Mouse (Mus musculus) midbrain, embryonic 12.5 days (tissue): ENCODE results near the gene Usp39. TPM values are rescaled to one million over a fixed set of nuclear protein-coding genes. Genes with fewer than 3 reads are reported as not detected.
A peak's percentile ranks its signal among the peaks of the same experiment; 100 is the strongest.

Experiments
- ATAC-seq: fragments of 200-750 bp; cut with Nextera tagmentation; 2 replicates; pipeline ENCODE4 v1.8.0; 2017; ENCODE audit warnings: low read depth, moderate TSS enrichment, moderate library complexity; ENCODE audit not compliant: low FRiP score
- H3K27ac ChIP-seq: fragments of 300-500 bp; sonication (generic); replicated peaks from 2 replicates; pipeline ENCODE4 v1.5.1; 2016; ENCODE audit warnings: mild to moderate bottlenecking
- H3K27me3 ChIP-seq: fragments of 300-500 bp; sonication (generic); 2 replicates; pipeline ENCODE4 v1.6.1; 2016; ENCODE audit warnings: mild to moderate bottlenecking
- H3K36me3 ChIP-seq: fragments of 300-500 bp; sonication (generic); 2 replicates; pipeline ENCODE4 v1.6.1; 2016
- H3K4me1 ChIP-seq: fragments of 300-500 bp; sonication (generic); 2 replicates; pipeline ENCODE4 v1.6.1; 2016
- H3K4me2 ChIP-seq: fragments of 300-500 bp; sonication (generic); replicated peaks from 2 replicates; pipeline ENCODE4 v1.6.1; 2016; ENCODE audit warnings: mild to moderate bottlenecking, moderate library complexity
- H3K4me3 ChIP-seq: fragments of 300-500 bp; sonication (generic); 2 replicates; pipeline ENCODE4 v1.5.1; 2016; ENCODE audit warnings: mild to moderate bottlenecking
- H3K9ac ChIP-seq: fragments of 300-500 bp; sonication (generic); replicated peaks from 2 replicates; pipeline ENCODE4 v1.6.1; 2016; ENCODE audit warnings: mild to moderate bottlenecking, moderate library complexity
- H3K9me3 ChIP-seq: fragments of 300-500 bp; sonication (generic); 2 replicates; pipeline ENCODE4 v1.6.1; 2016; ENCODE audit warnings: mild to moderate bottlenecking
- WGBS: fragments of 180-500 bp; shearing (Covaris S2); methylation state at CpG from one replicate; pipeline ENCODE4 v1.1.7; 2016; 5-methylcytosine and 5-hydroxymethylcytosine counted together
- polyA plus RNA-seq: library from polyadenylated mRNA; unstranded; fragments of >200 nt; fragmentation: Nextera tagmentation; extraction: Ambion mirVana; gene quantifications from 2 replicates; pipeline ENCODE4 v1.2.1, GENCODE M21; 2016

The Usp39 gene
- 68.9 and 72.4 TPM in 2 replicates for polyA plus RNA-seq

- peak within 1 kb of the TSS; percentile 97 for H3K4me2 ChIP-seq
- peak within 1 kb of the TSS; percentile 79 for H3K4me3 ChIP-seq
- no peaks in the 10 kb centered on the region for H3K27me3 ChIP-seq
- peak within 1 kb of the TSS; percentile 64 for H3K27ac ChIP-seq
- no peaks in the 10 kb centered on the region for H3K9me3 ChIP-seq
- peaks cover 35% of the 10 kb centered on the region for H3K4me1 ChIP-seq
- peaks cover 22% of the 10 kb centered on the region for H3K36me3 ChIP-seq
- peak within 1 kb of the TSS; percentile 85 for H3K9ac ChIP-seq
- under 1% methylated on average over 30 of the region's 30 CpGs for WGBS
- ATAC-seq = peak; percentile 72
These were observed at the start of gene Usp39 for GRCm38 (mm10) chr6:72345074-72345567. Gene Usp39, minus strand, starts transcription at chr6:72345184.

GRCm38 (mm10) chr6:72392341-72392740, 47.4 kb upstream of the Usp39 start:
- Histone ChIP-seq H3K27ac (no peak overlapping the region), H3K4me2 (no peak overlapping the region), H3K4me1 (peaks cover 15% of the 10 kb centered on the region), H3K9me3 (no peaks in the 10 kb centered on the region), H3K9ac (no peak overlapping the region), H3K27me3 (peaks cover 27% of the 10 kb centered on the region), H3K36me3 (no peaks in the 10 kb centered on the region), H3K4me3 (no peak overlapping the region)
- no peak for ATAC-seq
- WGBS = 84% methylated on average over 5 of the region's 5 CpGs

- peak; percentile 30; the same call in 1 of the 2 replicates for ATAC-seq
- no peak overlapping the region for H3K9ac ChIP-seq
- WGBS = 10% methylated on average over 12 of the region's 12 CpGs
These were observed 46.0 kb upstream of the Usp39 start for GRCm38 (mm10) chr6:72390795-72391521.

GRCm38 (mm10) chr6:72389941-72390771, 45.2 kb upstream of the Usp39 start, which contains the start of gene Vamp8:
Gene Vamp8, minus strand, starts transcription at chr6:72390703.
- H3K4me1 ChIP-seq = peaks cover 15% of the 10 kb centered on the region
- peaks cover 27% of the 10 kb centered on the region for H3K27me3 ChIP-seq
- WGBS = 1% methylated on average over 33 of the region's 33 CpGs
- peak within 1 kb of the TSS; percentile 41 for H3K4me3 ChIP-seq
- peak within 1 kb of the TSS; percentile 62 for H3K4me2 ChIP-seq
- H3K9ac ChIP-seq = peak within 1 kb of the TSS; percentile 56
- no peaks in the 10 kb centered on the region for H3K9me3 ChIP-seq
- no peak within 1 kb of the TSS for H3K27ac ChIP-seq
- peak; percentile 49; the same call in 1 of the 2 replicates for ATAC-seq
- H3K36me3 ChIP-seq = no peaks in the 10 kb centered on the region

More at GRCm38 (mm10) chr6:72390795-72391521, 46.0 kb upstream of the Usp39 start:
- Histone ChIP-seq H3K9me3 (no peaks in the 10 kb centered on the region), H3K27ac (no peak overlapping the region), H3K36me3 (no peaks in the 10 kb centered on the region), H3K4me3 (no peak overlapping the region; the same call in 1 of the 2 replicates), H3K27me3 (peaks cover 27% of the 10 kb centered on the region), H3K4me1 (peaks cover 15% of the 10 kb centered on the region), H3K4me2 (peak overlapping the region; percentile 62)

GRCm38 (mm10) chr6:72389471-72389940, 44.5 kb upstream of the Usp39 start:
- Histone ChIP-seq H3K27me3 (peaks cover 27% of the 10 kb centered on the region), H3K9me3 (no peaks in the 10 kb centered on the region), H3K4me2 (peak overlapping the region; percentile 62), H3K27ac (no peak overlapping the region), H3K36me3 (no peaks in the 10 kb centered on the region), H3K4me1 (peaks cover 15% of the 10 kb centered on the region), H3K9ac (peak overlapping the region; percentile 56; the same call in 1 of the 2 replicates), H3K4me3 (peak overlapping the region; percentile 41)
- ATAC-seq = peak; percentile 34; the same call in 1 of the 2 replicates
- WGBS = 31% methylated on average over 13 of the region's 13 CpGs

GRCm38 (mm10) chr6:72388791-72389329, 43.9 kb upstream of the Usp39 start:
- WGBS = 87% methylated on average over 6 of the region's 6 CpGs
- no peak overlapping the region for H3K4me3 ChIP-seq
- H3K9ac ChIP-seq = no peak overlapping the region
- no peak overlapping the region; the same call in 1 of the 2 replicates for H3K4me2 ChIP-seq
- H3K36me3 ChIP-seq = no peaks in the 10 kb centered on the region
- H3K27ac ChIP-seq = no peak overlapping the region
- H3K9me3 ChIP-seq = no peaks in the 10 kb centered on the region
- H3K4me1 ChIP-seq = peaks cover 15% of the 10 kb centered on the region
- ATAC-seq = no peak
- peaks cover 27% of the 10 kb centered on the region for H3K27me3 ChIP-seq

GRCm38 (mm10) chr6:72388266-72388665, 43.3 kb upstream of the Usp39 start:
- Histone ChIP-seq H3K9ac (no peak overlapping the region), H3K36me3 (no peaks in the 10 kb centered on the region), H3K4me2 (no peak overlapping the region), H3K27ac (no peak overlapping the region), H3K9me3 (no peaks in the 10 kb centered on the region), H3K27me3 (peaks cover 27% of the 10 kb centered on the region), H3K4me3 (no peak overlapping the region), H3K4me1 (peaks cover 15% of the 10 kb centered on the region)
- 74% methylated on average over 10 of the region's 10 CpGs for WGBS
- no peak for ATAC-seq

GRCm38 (mm10) chr6:72387816-72388215, 42.8 kb upstream of the Usp39 start:
- Histone ChIP-seq H3K36me3 (no peaks in the 10 kb centered on the region), H3K9ac (no peak overlapping the region), H3K27ac (no peak overlapping the region), H3K9me3 (no peaks in the 10 kb centered on the region), H3K4me2 (no peak overlapping the region), H3K4me3 (no peak overlapping the region), H3K27me3 (peaks cover 27% of the 10 kb centered on the region), H3K4me1 (peaks cover 15% of the 10 kb centered on the region)
- 75% methylated on average over 3 of the region's 3 CpGs for WGBS
- no peak for ATAC-seq

- WGBS = 80% methylated on average over 2 of the region's 2 CpGs
- Histone ChIP-seq H3K27me3 (peaks cover 29% of the 10 kb centered on the region), H3K9ac (no peak overlapping the region), H3K36me3 (no peaks in the 10 kb centered on the region), H3K9me3 (no peaks in the 10 kb centered on the region), H3K27ac (no peak overlapping the region), H3K4me1 (peaks cover 15% of the 10 kb centered on the region), H3K4me2 (no peak overlapping the region), H3K4me3 (no peak overlapping the region)
- no peak for ATAC-seq
These were observed 41.6 kb upstream of the Usp39 start for GRCm38 (mm10) chr6:72386561-72386960.

- Histone ChIP-seq H3K9me3 (no peaks in the 10 kb centered on the region), H3K27ac (no peak overlapping the region), H3K27me3 (peaks cover 31% of the 10 kb centered on the region), H3K4me1 (peaks cover 12% of the 10 kb centered on the region), H3K4me2 (no peak overlapping the region), H3K9ac (no peak overlapping the region), H3K4me3 (no peak overlapping the region), H3K36me3 (no peaks in the 10 kb centered on the region)
- 90% methylated on average over 4 of the region's 4 CpGs for WGBS
- no peak for ATAC-seq
These were observed 40.3 kb upstream of the Usp39 start for GRCm38 (mm10) chr6:72385258-72385657.

- Histone ChIP-seq H3K4me3 (no peak overlapping the region), H3K9ac (no peak overlapping the region), H3K27ac (no peak overlapping the region), H3K36me3 (no peaks in the 10 kb centered on the region), H3K27me3 (peaks cover 32% of the 10 kb centered on the region), H3K4me2 (no peak overlapping the region), H3K4me1 (peaks cover 6% of the 10 kb centered on the region; the same call in 1 of the 2 replicates), H3K9me3 (no peaks in the 10 kb centered on the region)
- ATAC-seq = no peak
- 91% methylated on average over 7 of the region's 7 CpGs for WGBS
These were observed 39.0 kb upstream of the Usp39 start for GRCm38 (mm10) chr6:72383952-72384351.
